Mouse (Mus musculus) forebrain, embryonic 14.5 days (tissue): ENCODE results near the gene Gphb5. TPM values are rescaled to one million over a fixed set of nuclear protein-coding genes. Genes with fewer than 3 reads are reported as not detected.

Source experiments
- ATAC-seq: fragments of 200-750 bp; cut with Nextera tagmentation; 2 replicates; pipeline ENCODE4 v1.8.0; 2017; ENCODE audit warnings: mild to moderate bottlenecking, moderate library complexity
- DNase-seq: peaks from one replicate; pipeline ENCODE4 v3.0.0-alpha.2; 2015; ENCODE audit warnings: low spot score
- H3K27ac ChIP-seq: fragments of 300-500 bp; sonication (generic); 2 replicates; pipeline ENCODE4 v1.5.1; 2014; ENCODE audit warnings: low read depth, mild to moderate bottlenecking, control low read depth, low read length, moderate library complexity
- H3K27me3 ChIP-seq: fragments of 300-500 bp; sonication (generic); replicated peaks from 2 replicates; pipeline ENCODE4 v1.6.1; 2014; ENCODE audit warnings: low read length, control low read depth, mixed read lengths; ENCODE audit not compliant: control insufficient read depth, insufficient read depth
- H3K36me3 ChIP-seq: fragments of 300-500 bp; sonication (generic); 2 replicates; pipeline ENCODE4 v1.6.1; 2014; ENCODE audit warnings: low read length, control low read depth; ENCODE audit not compliant: control insufficient read depth, insufficient read depth
- H3K4me1 ChIP-seq: fragments of 300-500 bp; sonication (generic); 2 replicates; pipeline ENCODE4 v1.6.1; 2014; ENCODE audit warnings: antibody characterized with exemption, low read length, control low read depth; ENCODE audit not compliant: control insufficient read depth, insufficient read depth
- H3K4me2 ChIP-seq: fragments of 300-500 bp; sonication (generic); 2 replicates; pipeline ENCODE4 v1.6.1; 2014; ENCODE audit warnings: mild to moderate bottlenecking, control low read depth, low read length
- H3K4me3 ChIP-seq: fragments of 300-500 bp; sonication (generic); 2 replicates; pipeline ENCODE4 v1.5.1; 2014; ENCODE audit warnings: low read depth, low read length, control low read depth
- H3K9ac ChIP-seq: fragments of 300-500 bp; sonication (generic); 2 replicates; pipeline ENCODE4 v1.6.1; 2014; ENCODE audit warnings: mild to moderate bottlenecking, low read length, control low read depth, moderate library complexity
- H3K9me3 ChIP-seq: fragments of 300-500 bp; sonication (generic); replicated peaks from 2 replicates; pipeline ENCODE4 v1.6.1; 2016; ENCODE audit warnings: low read length, control low read depth, mixed read lengths; ENCODE audit not compliant: control insufficient read depth
- WGBS: fragments of 180-500 bp; shearing (Covaris S2); extraction: QIAGEN DNeasy Blood & Tissue Kit; methylation state at CpG from one replicate; pipeline ENCODE4 v1.1.7; 2014; 5-methylcytosine and 5-hydroxymethylcytosine counted together
- polyA plus RNA-seq: library from polyadenylated mRNA; unstranded; fragments of >200 nt; fragmentation: Nextera tagmentation; extraction: Ambion mirVana; gene quantifications from 2 replicates; pipeline ENCODE4 v1.2.1, GENCODE M21; 2014

Gene Gphb5
- polyA plus RNA-seq, 1 experiment from 2014 or later = not detected

- DNase-seq (no peak), ATAC-seq (no peak)
- no peaks in the 10 kb centered on the region for H3K36me3 ChIP-seq
- no peaks in the 10 kb centered on the region for H3K4me1 ChIP-seq
- 94% methylated on average over 4 of the region's 4 CpGs for WGBS
- H3K4me2 ChIP-seq = no peak overlapping the region
- H3K9me3 ChIP-seq = no peaks in the 10 kb centered on the region
- no peak overlapping the region for H3K4me3 ChIP-seq
- H3K27me3 ChIP-seq = no peaks in the 10 kb centered on the region
- no peak overlapping the region for H3K9ac ChIP-seq
- no peak overlapping the region for H3K27ac ChIP-seq
These were observed 52.2 kb downstream of the Gphb5 start for GRCm38 (mm10) chr12:75364416-75364815.

DNA sequence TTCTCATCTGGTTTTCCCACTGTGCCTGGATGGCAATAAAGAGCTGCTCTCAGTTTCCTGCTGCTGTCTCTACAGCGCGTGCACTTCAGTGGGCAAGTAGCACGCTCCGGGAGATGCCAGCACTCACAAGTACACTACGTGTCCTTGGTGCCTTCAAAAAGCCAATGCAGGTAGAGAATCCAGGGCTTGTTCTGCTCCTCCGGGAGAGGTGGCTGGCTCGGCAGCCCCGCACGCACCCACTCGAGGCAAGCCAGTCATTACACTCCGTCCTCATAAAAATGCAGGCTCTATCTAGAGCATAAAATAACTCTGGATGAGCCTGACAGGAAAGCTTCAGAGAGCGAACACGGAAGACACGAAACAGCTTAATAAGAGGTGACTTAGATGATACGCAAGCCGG is 54.1 kb downstream of the Gphb5 start:
- Histone ChIP-seq H3K36me3 (no peaks in the 10 kb centered on the region), H3K4me2 (no peak overlapping the region), H3K4me3 (no peak overlapping the region), H3K27me3 (no peaks in the 10 kb centered on the region), H3K9me3 (no peaks in the 10 kb centered on the region), H3K27ac (no peak overlapping the region), H3K4me1 (no peaks in the 10 kb centered on the region), H3K9ac (no peak overlapping the region)
- DNase-seq (no peak), ATAC-seq (no peak)
- 91% methylated on average over 16 of the region's 16 CpGs for WGBS

Other genes with a start within 250 kb of the Gphb5 start
- gene Kcnh5, start 239.4 kb downstream of the Gphb5 start, polyA plus RNA-seq = 0.77 and 1.8 TPM in 2 replicates
- gene Rhoj, start 108.5 kb downstream of the Gphb5 start, polyA plus RNA-seq = 20.9 and 22.5 TPM in 2 replicates
- gene Ppp2r5e, start 179.5 kb upstream of the Gphb5 start, polyA plus RNA-seq = 25.8 and 26.9 TPM in 2 replicates